Mouse (Mus musculus) right cerebral cortex, adult 2 months (tissue): Measurements from ENCODE around the gene Tspoap1.

ENCODE experiments used
- DNase-seq, 2 experiments: peaks; one replicate each; pipeline ENCODE4 v3.0.0; 2021 to 2022; ENCODE audit warnings: low spot score in 2 of 2

Gene Tspoap1

DNA sequence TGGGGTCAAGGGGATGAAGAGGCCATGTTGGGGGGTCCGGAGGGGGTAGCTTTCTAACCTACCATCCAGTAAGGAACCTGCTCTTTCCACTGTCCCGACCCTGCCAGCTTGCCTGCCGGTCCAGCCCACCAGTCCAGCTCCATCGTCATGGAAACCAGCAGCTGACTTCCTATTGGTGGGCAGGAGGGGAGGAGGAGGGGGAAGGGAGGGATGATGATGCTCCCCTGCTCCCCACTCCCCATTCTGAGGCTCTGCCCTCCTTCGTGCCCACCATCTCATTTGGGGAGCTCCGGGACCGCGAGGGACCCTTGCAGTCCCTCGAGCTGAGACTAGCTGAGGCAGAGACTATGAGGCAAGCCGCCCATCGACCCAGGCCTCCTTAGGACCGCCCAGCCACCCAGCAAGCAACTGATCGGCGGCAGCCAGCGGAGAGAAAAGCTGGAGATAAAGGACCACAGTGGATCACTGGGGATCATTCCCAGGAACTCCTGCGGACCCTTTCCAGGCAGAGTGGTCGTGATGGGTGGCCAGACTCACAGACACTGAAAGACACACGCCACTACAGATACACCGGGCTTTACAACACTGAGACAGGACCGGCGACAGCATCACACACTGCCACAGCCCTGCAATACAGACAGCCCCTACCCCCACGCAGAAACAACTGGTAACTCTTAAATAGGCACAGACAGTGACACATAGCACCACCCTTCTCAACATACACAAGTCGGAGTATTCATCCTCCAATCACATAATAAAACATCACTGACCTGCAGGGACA lies at the start of gene Tspoap1:
Gene Tspoap1, plus strand, starts transcription at position 241 of the 781 bp plus-strand sequence.
- DNase-seq, result peak; percentile 73 to 79

DNA sequence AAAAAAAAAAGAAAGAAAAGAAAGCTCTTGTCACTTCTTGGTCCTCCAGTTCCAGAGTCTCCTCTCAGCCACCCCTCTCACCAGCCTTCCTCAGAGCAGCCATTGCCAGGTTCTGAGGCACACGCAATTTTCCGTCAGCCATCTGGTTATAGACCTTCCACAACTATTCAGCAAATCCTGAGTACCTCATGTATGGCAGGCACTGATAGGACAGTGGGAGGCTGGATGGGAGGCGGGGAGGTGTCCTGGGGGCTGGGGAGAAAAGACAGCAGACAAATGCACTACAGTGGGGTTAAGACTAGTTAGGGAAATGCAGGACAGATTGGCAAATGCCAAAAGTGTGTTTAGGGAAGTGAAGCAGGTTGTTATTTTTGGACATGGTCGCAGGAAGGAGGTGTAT lies 48.2 kb upstream of the Tspoap1 start:
- DNase-seq, result no peak

DNA sequence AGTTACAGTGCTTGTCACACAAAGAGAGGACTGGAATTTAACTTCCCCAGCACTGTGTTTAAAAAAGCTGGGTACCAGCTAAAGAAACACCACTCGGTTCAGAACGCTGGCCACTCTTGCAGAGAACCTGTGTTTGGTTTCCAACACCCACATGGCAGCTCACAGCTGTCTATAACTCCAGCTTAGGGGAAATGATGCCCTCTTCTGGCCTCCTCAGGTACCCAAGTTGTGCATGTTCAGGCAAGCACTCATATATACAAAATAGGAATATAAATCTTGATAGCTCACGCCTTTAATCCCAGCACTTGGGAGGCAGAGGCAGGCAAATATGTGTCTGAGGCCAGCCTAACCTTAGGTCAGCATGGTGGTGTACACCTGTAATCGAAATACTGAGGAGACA lies 44.3 kb upstream of the Tspoap1 start:
- DNase-seq, result no peak

DNA sequence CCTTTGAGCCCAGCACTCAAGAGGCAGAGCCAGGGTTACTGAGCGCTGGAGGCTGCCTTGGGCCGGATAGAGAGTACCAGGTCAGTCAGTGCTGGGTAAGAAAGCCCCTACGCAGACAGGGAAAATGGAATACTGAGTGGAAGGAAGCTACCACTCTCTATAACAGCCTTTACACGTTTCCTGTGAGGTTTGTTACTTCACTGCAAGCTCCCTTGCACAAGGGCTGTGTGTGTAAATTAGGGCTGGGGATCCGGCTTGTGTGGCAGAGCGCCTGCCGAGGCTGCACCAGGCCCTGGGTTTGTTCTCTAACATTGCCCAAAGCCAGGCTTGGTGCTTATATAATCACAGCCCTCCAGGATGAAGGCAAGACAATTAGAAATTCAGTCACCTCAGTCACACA lies 40.8 kb upstream of the Tspoap1 start:
- DNase-seq, result no peak

DNA sequence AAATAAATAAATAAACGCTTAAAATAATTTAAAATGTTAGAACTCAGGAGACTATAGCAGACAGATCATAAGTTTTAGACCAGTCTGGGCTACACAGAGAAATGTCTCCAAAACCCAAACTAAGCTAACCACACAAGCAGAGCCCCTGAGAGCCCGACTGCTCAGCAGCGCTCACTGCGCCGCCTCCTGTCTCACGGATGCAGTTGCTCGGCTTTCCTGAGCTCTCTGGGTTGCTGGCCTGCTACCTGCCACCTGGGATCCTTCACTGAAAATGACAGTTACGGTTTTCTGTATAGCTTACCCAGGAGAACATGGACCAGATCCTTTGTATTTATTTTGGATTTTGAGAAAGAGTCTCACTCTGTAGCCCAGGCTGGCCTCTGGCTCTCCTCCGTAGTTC lies 40.0 kb upstream of the Tspoap1 start:
- no peak for DNase-seq

DNA sequence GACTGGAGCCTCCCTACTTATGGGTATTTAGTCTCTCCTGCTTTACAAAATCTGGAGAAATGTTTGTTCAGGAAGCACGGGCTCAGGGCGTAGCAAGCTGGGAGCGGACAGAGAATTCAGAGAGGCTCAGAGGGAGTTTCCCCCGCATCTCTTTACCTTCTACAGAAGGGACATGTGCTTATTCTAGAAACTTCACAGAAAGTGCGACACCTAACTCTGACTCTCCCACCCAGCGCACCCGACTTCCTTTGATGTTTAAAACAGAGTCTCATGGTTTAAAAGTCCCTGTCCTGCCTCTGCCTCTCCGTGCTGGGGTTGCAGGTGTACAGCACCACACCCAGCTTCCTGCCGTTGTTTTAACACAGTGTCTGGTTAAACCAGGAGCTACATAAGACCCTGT lies 39.5 kb upstream of the Tspoap1 start:
- no peak for DNase-seq

DNA sequence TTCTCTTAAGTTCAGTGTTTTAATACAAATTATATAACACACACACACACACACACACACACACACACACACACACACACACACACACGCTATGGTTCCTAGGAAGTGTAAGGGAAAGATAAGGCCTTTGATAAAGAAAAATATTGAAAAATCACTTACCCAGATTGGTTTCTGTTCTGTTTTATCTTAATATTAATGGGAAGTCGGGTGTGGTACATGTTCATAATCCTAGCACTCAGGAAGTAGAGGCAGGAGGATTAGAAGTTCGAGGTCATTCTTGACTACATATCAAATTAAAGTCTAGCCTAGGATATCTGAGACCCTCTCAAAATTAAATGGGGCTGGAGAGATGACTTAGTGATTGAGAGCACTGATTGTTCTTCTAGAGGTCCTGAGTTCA lies 38.2 kb upstream of the Tspoap1 start:
- DNase-seq, result no peak

DNA sequence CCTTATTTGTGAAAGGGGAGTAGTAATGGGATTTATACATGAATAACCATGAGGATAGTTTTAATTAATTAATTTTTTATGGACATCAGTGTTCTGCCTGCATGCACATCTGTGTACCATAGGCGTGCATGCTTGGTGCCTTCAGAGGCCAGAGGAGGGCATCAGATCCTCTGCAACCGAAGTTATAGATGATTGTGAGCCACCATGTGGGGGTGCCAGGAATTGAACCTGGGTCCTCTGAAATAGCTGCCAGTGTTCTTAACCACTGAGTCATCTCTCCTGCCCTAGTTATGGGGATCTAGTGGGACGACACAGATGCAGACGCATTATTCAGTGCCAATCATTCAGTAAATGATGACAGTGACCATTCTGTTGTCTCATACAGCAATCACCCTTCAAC lies 37.5 kb upstream of the Tspoap1 start:
- no peak for DNase-seq

DNA sequence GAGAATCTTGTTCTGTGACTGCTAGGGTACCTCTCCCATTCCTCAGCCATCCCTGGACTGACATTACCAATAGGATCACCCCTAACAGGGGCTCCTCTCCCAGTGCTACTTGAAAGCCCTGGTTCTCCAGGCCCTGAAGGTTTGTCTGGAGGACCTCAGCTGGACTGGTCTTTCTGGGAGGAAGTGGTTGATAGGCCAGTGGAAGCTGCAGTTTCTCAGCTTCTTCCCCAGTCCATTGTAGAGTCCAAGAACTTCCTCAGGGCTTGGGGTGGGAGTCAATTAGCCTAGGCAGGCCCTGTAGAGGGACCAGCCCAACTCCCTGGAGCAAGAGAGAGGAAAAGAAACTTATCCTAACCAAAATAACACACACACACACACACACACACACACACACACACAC lies 34.8 kb upstream of the Tspoap1 start:
- DNase-seq, result no peak

DNA sequence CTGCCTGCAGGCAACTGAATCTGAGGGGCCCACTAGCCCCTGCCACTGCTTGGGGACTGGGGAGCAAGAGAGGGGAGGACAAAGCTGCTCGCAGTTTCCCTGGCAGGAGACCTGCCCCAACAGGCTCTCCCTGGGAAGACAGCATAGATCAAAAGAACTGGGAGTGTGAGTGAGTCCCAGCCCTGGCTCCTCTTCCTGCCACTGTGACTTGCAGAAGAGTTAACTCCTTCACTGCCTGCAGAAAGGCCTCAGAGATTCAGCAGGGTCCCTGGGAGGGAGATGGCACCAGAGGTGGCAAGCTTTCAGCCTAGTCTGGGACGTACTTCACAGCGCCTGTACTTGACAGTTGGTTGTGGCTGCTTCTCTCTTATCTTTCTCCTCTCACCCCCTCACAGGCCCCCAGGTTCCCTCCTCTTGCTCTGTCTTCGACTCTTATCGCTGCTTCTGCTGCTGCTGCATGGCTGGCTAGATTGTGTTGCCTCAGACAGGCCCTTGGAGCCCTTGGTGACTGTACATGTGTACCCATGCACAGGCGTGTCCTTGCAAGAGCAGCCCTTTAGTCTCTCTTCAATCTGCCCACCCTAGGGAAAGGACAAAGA lies 34.3 kb upstream of the Tspoap1 start:
- DNase-seq, result no peak

DNA sequence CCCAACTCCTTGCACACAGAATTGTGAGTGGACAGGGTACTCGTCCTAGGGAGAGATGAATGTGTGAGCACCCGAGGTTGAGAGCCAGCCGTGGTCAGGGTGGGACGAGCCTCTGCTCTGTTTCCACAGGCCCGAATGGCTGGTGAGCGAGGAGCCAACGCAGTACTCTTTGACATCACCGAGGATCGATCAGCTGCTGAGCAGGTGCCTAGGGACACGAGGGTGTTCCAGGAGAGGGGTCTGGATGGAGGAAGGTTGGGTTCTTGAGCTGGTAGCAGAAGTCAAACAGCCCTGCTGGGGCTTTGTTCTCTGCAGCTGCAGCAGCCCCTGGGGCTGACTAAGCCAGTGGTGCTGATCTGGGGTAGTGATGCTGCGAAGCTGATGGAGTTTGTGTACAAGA lies 33.3 kb upstream of the Tspoap1 start:
- DNase-seq, result no peak

DNA sequence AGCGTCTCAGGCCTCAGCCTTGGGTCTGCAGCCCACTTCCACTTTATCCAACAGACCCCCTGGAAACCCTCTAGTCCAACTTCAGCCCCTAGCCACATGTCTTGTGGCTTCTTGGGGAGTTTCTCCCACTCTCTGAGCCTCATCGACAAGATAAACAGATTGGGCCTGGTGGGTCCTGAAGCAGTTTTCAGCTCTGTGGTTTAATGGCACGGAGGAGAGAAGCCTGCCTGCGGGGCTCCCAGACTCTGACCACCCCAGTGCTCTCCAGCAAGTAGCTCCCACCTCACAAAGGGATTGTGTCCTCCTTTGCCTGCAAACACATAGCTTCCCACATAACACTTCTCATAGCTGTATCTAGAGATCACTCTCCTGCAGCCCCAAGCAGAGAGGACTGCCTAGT lies 32.9 kb upstream of the Tspoap1 start:
- DNase-seq, result no peak

DNA sequence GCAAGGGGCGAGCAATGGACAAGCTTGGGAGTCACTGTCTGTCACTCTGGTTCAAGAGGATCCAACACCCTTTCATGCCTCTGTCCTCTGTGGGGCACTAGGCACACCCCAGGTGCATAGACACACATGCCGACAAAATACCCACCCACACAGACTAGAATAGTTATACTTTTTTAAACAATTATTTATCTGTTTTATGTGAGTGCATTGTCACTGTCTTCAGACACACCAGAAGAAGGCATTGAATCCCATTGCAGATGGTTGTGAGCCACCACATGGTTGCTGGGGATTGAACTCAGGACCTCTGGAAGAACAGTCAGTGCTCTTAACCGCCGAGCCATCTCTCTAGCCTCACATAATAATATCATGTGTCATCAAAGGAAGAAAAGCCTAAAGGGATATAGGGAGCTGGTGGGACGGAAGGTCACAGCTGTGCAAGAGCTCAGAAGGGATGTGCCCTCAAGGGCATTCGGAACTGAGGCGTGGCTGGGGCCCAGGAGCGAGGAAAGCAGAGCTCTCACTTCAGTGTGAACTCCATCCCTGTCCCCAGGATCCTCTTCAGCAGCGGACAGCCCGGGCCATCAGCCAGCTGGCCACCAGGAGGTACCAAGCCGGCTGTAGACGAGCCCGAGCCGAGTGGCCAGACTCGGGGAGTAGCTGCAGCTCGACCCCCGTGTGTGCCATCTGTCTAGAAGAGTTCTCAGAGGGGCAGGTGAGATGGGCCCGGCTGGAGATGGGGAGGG lies 31.3 kb upstream of the Tspoap1 start:
- DNase-seq, result no peak

DNA sequence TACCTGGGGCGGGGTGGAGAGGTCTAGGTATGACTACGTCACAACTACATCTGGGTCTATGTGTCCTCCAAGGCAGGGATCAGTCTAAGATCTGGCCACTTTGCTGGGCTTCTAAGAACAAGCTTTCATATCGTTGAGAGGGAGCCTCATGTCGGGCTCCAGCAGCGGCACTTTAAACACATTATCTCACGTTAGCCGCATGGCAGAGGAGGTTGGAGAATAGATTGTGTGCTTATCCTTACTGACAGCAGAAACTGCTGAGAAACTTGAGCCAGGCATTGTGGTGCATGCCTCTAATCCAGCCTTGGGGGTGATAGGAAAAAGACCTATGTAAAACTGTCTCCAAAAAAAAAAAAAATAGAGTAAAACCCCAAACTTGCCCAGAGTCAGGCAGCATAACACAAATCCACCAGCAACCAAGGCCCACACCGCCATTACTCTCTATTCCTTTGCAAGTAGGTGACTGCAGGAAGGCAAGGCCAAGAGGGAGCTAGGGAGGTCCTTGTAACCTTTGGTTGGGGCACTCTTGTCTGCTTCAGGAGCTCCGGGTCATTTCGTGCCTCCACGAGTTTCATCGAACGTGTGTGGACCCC lies 30.7 kb upstream of the Tspoap1 start:
- DNase-seq, result no peak

DNA sequence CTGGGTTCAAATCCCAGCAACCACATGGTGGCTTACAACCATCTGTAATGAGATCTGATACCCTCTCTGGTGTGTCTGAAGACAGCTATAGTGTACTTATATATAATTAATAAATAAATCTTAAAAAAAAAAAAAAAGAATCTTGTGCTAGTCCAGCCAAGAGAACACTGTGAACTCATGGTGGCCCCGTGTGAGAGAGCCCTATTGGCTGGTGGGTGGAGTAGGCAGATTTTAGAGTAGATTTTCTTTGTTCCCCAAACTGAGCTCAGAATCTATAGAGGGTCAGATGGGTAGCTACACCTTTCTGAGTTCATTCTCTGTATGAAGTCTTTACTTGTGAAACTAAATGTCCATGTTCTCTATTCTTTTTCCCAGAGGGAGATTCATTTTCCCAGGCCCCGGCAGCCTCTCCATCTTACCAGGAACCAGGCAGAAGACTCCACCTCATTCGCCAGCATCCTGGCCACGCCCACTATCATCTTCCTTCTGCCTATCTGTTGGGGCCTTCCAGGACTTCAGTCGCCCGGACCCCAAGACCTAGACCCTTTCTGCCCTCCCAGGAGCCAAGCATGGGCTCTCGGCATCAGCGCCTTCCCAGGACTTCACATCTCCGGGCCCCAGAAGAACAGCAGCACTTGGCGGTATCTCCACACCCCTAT lies 29.6 kb upstream of the Tspoap1 start:
- DNase-seq, result no peak

DNA sequence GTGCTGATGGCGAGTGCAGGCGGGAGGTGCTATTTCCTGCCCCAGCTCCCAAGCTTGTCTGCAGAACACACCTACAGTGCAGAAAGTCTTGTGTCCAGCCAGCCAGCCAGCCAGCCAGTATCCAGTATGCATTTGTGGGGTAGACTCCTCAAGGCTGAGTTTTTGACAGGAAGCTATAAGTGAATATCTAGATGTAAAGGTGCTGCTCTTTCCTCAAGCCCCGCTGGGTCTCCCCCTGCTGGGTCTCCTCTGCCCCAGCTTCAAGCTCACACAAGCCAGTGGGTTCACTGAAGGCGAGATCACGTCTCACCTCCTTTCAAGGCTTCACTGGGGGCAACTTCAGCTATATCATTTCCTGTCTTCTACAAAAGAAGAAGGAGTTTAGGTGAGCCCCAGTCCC lies 26.0 kb upstream of the Tspoap1 start:
- no peak for DNase-seq

DNA sequence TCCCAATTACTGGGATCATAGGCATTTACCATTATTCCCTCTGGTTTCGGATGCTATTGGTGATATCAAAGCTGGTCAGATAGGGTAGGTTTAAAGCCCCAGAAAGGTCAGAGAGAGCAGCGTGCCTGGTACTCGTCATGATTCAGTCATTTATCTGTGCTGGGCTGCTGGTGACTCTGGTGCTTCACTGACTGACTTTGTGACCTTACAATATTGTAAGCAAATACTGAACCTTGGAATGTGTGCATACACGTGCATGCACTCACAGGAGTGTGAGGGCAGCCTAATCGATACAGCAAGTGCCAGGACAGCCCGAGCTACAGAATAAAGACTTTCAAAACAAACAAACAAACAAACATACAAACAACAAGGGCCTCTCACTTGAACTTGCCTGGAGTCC lies 24.6 kb upstream of the Tspoap1 start:
- no peak for DNase-seq

DNA sequence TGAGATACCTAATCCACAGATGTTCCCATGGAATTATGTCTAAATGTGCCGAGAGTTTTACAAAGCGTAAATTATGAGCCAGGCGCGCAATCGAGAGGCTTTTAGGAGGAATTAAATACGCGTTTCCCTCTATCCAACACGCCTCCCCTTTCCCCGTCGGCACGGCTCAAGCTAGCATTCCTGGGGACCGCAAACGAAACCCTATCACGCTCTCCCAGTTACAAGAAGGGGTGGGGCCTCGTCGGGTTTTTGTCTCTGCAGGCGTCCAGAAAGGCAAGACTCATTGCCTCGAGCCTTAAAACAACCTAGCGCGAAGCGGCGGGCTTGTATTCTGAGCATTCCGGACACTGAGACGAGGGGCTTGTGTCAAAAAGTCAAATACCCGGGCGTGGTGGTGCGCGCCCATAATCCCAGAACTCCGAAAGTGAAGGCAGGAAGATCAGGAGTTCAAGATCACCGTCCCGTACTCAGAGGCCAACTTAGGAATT lies 23.6 kb upstream of the Tspoap1 start:
- peak; percentile 39 to 57 for DNase-seq

DNA sequence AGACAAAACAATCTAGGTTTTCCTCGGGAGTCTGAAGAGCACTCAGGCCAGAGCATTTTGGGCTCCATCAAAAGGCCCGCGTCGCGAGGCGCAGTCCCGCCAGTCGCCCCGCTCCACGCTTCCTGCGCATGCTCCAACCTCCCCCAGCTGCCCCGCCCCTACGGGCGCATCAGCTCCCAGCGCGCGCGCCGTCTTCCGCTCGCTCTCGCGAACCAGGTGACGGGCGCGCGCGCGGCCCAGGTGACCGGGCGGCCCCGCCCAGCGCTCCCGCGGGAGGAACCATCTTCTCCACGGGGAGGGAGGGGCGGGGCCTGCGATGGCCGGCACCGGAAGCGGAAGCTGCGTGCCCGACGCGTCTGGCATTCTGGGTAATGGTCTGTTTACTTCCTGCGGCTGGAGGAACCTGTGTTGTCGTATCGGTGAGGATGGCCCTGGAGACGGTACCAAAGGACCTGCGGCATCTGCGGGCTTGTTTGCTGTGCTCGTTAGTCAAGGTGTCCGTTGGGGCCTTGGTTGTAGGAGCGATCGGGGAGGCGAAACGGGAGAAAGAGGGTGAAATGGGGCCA lies 23.1 kb upstream of the Tspoap1 start, which contains the start of gene Supt4a:
Gene Supt4a, plus strand, starts transcription at position 378 of the 566 bp plus-strand sequence.
- peak; percentile 92 to 93 for DNase-seq

DNA sequence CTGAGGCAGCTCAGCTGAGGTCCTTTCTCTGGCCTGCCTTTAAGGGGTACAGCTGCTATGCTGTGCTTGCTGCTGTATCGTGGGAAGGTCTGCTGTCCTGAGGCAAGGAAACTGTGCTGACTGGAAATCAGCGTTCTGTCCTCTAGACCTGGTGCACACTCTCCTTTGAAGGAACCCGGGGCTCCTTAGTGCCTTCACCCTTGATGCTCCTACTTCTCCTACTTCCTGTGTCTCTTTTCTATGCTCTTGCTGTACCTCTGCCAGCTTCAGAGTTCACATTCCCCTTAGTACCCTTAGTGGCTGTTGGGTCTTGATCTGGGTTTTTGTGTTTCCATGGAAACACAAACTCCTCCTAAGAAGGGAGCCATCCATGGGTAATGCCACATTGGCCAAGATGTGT lies 16.6 kb upstream of the Tspoap1 start:
- no peak for DNase-seq

DNA sequence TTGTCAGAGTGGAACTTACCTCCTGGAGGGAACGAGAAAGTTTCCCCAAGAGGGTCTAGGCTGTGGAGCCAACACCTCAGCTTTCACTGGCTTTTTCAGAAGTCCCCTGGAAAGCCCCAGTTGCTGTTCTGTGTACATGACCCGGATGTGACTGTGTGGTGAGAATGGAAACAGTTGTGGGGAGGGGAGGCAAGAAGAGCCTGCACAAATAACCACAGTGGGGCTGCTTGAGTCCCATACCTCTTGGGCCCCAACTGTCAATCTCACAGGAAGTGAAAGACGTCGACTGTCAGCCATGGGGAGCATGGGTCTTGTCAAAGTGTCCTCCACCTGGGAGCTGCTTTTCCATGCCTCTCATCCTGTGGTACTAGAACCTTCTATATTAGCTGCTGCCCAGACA lies 15.4 kb upstream of the Tspoap1 start:
- no peak for DNase-seq
